Mouse (Mus musculus) neural tube, embryonic 12.5 days (tissue): ENCODE measurements at regions not wholly inside any gene's neighbourhood (a gene's known extent, or its start where the extent isn't known, plus 50 kb on each side); places are given as distances from the start of the nearest gene placed in this dataset.
"Not testable (repeated sequence)": the region's sequence is repeated elsewhere in the genome, so short reads cannot be mapped to it uniquely, and the experiment has no call there.

ENCODE experiments used
- ATAC-seq: fragments of 200-750 bp; cut with Nextera tagmentation; 2 replicates; pipeline ENCODE4 v1.8.0; 2017; ENCODE audit warnings: low read depth, mild to moderate bottlenecking, moderate TSS enrichment, moderate library complexity; ENCODE audit not compliant: low FRiP score
- H3K27ac ChIP-seq: fragments of 300-500 bp; sonication (generic); 2 replicates; pipeline ENCODE4 v1.5.1; 2016
- H3K27me3 ChIP-seq: fragments of 300-500 bp; sonication (generic); replicated peaks from 2 replicates; pipeline ENCODE4 v1.6.1; 2016; ENCODE audit warnings: mild to moderate bottlenecking
- H3K36me3 ChIP-seq: fragments of 300-500 bp; sonication (generic); 2 replicates; pipeline ENCODE4 v1.6.1; 2016; ENCODE audit warnings: mild to moderate bottlenecking
- H3K4me1 ChIP-seq: fragments of 300-500 bp; sonication (generic); 2 replicates; pipeline ENCODE4 v1.6.1; 2016
- H3K4me2 ChIP-seq: fragments of 300-500 bp; sonication (generic); replicated peaks from 2 replicates; pipeline ENCODE4 v1.6.1; 2016; ENCODE audit warnings: mild to moderate bottlenecking
- H3K4me3 ChIP-seq: fragments of 300-500 bp; sonication (generic); 2 replicates; pipeline ENCODE4 v1.5.1; 2016
- H3K9ac ChIP-seq: fragments of 300-500 bp; sonication (generic); 2 replicates; pipeline ENCODE4 v1.6.1; 2016; ENCODE audit warnings: mild to moderate bottlenecking
- H3K9me3 ChIP-seq: fragments of 300-500 bp; sonication (generic); 2 replicates; pipeline ENCODE4 v1.6.1; 2016; ENCODE audit warnings: mild to moderate bottlenecking
- WGBS: fragments of 180-500 bp; shearing (Covaris S2); methylation state at CpG from one replicate; pipeline ENCODE4 v1.1.7; 2016; 5-methylcytosine and 5-hydroxymethylcytosine counted together

DNA sequence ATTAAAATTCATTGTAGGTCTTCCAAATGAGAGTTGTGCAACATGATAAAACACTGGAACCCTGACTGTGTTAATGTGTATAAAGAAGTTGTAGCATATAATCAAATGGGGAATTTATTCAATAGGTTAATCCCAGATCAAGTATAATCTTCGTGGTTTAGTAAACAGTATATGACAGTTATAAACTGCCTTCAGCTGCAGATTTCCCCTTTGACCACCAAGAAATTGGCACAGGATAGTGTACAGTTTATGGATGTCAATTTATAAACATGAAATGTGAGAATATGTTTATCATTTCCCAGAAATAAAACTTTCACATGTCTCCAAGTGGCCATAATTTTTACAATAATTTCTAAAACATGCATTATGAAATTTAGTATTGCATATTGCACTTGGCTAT, 615.3 kb upstream of the Adamts5 start:
- Histone ChIP-seq H3K9ac (no peak overlapping the region), H3K4me2 (no peak overlapping the region), H3K27ac (no peak overlapping the region), H3K9me3 (no peaks in the 10 kb centered on the region), H3K4me3 (no peak overlapping the region), H3K4me1 (no peaks in the 10 kb centered on the region), H3K27me3 (no peaks in the 10 kb centered on the region), H3K36me3 (no peaks in the 10 kb centered on the region)
- WGBS = 70% methylated on average over 1 of the region's 1 CpGs
- ATAC-seq = no peak

DNA sequence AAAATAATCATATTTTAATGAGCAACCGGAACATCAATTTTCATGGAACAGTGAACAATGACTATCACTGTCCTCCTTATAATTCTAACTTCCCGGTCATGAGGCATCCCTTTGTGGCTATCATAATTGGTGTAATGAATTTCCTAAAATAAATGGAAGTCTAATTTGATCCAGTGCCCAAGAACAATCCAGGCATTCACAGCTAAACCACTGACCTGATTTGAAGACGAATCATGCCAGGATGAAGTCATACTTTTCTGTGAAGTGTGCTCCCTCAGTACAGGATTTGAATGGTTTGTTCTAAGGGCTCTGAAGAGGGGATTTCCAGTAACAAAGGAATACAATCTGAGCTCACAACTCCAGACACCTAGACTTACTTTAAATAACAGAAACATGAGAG, 614.5 kb upstream of the Adamts5 start:
- H3K36me3 ChIP-seq = no peaks in the 10 kb centered on the region
- H3K27ac ChIP-seq = no peak overlapping the region
- H3K27me3 ChIP-seq = no peaks in the 10 kb centered on the region
- no peak overlapping the region for H3K9ac ChIP-seq
- WGBS = 56% methylated on average over 3 of the region's 3 CpGs
- H3K4me1 ChIP-seq = no peaks in the 10 kb centered on the region
- H3K4me2 ChIP-seq = no peak overlapping the region
- ATAC-seq = no peak
- H3K4me3 ChIP-seq = no peak overlapping the region
- no peaks in the 10 kb centered on the region for H3K9me3 ChIP-seq

DNA sequence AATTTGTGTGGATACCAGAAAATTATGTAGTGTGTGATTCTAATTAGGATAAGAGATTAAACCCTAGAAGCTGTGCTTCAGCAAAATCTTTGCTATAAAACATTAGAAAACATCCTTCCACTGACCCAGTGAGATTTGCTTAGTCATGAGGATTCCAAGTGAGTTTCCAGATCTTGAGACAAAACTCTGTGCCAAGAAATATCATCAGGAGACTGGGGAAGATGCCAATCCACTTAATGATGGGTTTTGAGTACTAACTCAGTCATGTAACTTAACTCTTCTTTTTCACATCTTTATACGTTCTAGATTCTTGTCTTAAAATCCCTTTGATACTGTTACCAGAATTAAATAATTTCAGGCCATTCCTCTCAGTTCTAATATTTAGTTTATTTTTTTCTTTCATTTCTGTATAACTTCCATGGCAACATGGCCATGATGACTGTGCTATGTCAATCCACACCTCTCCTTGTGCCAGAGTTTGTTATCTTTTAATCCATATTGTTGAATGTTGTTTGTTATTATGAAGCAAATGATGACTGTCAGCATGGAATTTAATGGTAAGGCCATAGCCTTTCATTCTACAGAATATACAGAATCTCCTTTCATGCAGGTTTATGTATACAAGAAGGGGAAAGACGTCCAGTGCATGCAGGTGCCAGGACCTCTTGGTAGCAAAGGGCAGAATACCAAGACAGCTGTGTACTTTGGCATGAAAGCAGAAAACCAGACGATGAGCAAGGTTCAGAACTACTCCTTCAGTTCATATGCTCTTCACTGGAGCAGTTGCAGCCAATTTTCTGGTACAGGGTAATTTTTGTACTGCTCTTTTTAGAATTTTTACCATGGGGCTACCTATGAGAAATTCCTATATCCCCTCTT, 599.7 kb upstream of the Adamts5 start:
- Histone ChIP-seq H3K9me3 (no peaks in the 10 kb centered on the region), H3K9ac (no peak overlapping the region), H3K4me3 (no peak overlapping the region), H3K36me3 (no peaks in the 10 kb centered on the region), H3K27ac (no peak overlapping the region), H3K4me2 (no peak overlapping the region), H3K27me3 (no peaks in the 10 kb centered on the region), H3K4me1 (no peaks in the 10 kb centered on the region)
- ATAC-seq = no peak
- WGBS = 70% methylated on average over 3 of the region's 3 CpGs

DNA sequence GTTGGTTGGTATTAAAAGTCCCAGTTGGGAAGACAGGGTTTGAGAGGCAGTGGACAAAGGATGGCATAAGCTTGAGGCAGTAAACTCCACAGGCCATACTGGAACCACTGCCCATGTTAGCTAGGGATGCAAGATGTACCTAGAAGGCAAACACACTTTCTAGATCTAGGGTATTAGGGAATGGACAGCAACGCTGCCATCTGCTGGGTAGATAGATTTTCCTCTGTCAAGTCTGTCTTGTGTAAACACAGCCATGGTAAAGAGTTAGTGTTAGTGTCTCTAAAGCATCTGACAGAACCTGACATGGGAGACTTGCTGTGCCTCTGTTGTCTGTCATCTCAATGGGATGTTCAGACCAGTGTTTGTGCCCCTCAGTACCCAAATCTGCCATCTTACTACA, 573.5 kb upstream of the Adamts5 start:
- ATAC-seq = no peak
- Histone ChIP-seq H3K9me3 (no peaks in the 10 kb centered on the region), H3K27me3 (no peaks in the 10 kb centered on the region), H3K4me2 (no peak overlapping the region), H3K4me1 (no peaks in the 10 kb centered on the region), H3K9ac (no peak overlapping the region), H3K4me3 (no peak overlapping the region), H3K27ac (no peak overlapping the region), H3K36me3 (no peaks in the 10 kb centered on the region)
- WGBS = 63% methylated on average over 1 of the region's 1 CpGs

DNA sequence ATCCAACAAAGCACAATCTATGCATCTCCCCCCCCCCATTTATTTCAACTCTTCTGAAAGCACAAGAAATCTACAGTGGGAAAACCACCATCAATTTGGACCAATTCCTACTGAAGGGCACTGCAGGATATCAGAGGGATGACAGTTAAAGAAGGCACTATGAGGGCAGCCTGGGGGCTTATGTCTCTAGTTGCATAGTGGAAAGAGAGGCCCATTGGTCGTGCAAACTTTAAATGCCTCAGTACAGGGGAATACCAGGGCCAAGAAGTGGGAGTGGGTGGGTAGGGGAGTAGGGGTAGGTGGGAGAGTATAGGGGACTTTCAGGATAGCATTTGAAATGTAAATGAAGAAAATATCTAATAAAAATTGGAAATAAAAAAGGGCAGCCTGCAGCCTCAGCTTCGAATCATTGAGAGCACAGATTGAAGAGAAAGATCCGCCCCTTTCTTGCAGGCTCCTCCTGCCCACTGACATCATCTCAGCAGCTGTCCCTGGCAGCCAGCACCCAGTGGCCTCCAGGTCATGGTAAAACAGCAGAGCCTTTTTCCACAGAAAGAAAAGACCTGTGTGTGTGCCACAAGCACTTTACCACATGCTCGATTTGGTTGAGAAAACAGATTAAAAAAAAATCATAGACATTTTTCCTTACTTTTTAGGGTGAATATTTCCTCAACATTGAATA, 571.6 kb upstream of the Adamts5 start:
- 53% methylated on average over 4 of the region's 4 CpGs for WGBS
- Histone ChIP-seq H3K9ac (no peak overlapping the region), H3K9me3 (no peaks in the 10 kb centered on the region), H3K27ac (no peak overlapping the region), H3K36me3 (no peaks in the 10 kb centered on the region), H3K27me3 (no peaks in the 10 kb centered on the region), H3K4me2 (no peak overlapping the region), H3K4me1 (no peaks in the 10 kb centered on the region), H3K4me3 (no peak overlapping the region)
- 0 out of 2 replicates have a peak, but pooled peaks have one; percentile 48 for ATAC-seq

DNA sequence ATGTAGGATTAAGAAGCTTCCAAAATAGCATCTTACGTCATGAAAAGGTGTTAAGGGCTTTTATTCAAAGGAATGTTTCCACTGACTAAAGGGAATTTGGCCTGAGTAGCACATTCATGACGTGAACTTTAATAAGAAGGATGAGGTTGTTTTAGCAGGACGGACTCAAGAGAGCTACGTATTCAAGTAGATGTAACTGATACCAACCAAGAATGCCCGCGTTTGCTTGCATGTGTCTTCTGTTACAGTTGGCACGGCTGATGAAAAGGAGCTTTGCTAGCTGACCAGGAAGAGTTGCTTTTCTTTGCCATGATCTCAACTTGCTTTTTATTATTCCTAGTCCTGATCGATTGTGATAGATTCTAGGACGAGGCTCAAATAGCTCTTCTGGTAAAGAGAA, 559.4 kb upstream of the Adamts5 start:
- Histone ChIP-seq H3K9me3 (no peaks in the 10 kb centered on the region), H3K4me2 (no peak overlapping the region), H3K4me1 (no peaks in the 10 kb centered on the region), H3K27me3 (no peaks in the 10 kb centered on the region), H3K4me3 (no peak overlapping the region), H3K9ac (no peak overlapping the region), H3K36me3 (no peaks in the 10 kb centered on the region), H3K27ac (no peak overlapping the region)
- 87% methylated on average over 9 of the region's 9 CpGs for WGBS
- ATAC-seq = no peak

DNA sequence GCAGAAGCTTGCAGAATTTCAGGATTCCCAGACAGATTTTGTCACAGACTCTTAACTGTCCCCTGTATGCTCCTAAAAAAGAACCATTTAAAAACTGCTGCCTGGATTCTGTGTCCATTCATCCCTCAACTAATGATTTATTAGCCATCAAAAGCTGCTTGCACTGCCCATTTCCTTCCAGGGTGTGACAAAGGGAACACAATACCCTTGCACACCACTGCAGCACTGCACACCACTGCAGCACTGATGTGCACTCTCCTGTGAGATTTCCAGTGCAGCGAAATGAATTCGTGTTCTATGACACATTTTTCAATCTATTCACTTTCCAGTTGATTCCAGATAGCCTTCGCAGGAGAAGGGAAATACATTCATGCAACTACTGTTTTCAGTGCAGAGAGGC, 555.0 kb upstream of the Adamts5 start:
- H3K27me3 ChIP-seq = no peaks in the 10 kb centered on the region
- no peaks in the 10 kb centered on the region for H3K4me1 ChIP-seq
- WGBS = 78% methylated on average over 3 of the region's 3 CpGs
- H3K9ac ChIP-seq = no peak overlapping the region
- H3K9me3 ChIP-seq = no peaks in the 10 kb centered on the region
- H3K4me2 ChIP-seq = no peak overlapping the region
- no peaks in the 10 kb centered on the region for H3K36me3 ChIP-seq
- H3K4me3 ChIP-seq = no peak overlapping the region
- ATAC-seq = no peak
- no peak overlapping the region for H3K27ac ChIP-seq

DNA sequence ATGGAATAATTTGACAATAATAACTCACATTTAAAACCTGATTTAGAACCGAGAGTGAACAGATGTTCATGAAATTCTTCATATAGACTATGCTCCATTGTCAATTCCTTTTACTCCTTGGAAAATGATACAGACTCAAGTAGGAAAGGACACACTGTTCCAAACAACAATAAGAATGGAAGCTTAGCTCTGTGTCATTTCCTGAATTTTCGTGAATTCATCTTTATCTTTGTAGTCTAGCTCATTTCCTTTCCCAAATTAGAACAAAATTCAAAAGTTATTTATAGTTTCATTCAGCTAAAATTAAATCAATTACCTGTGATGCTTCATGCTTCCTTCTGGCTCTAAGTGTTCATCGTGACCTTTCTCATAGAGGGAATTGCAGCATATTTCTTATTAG, 553.2 kb upstream of the Adamts5 start:
- H3K4me1 ChIP-seq = no peaks in the 10 kb centered on the region

DNA sequence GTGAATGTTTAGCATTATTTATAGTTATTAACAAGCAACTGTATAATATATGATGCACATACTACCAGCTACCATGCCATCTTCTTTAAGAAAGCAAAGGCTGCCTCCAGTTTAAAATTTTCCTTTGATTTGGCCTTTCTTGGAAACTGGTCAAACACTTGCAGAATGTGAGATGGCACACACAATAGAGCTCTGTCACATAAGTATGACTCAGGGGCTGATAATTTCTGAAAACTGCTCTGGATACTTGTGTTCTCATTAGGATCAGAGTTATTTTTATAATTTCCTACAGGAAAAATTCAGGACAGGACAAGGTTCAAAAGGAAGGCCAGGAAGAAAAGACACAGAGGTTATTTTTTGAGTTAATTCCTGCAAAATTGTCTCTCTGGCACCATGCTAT, 552.4 kb upstream of the Adamts5 start:
- Histone ChIP-seq H3K4me2 (no peak overlapping the region), H3K4me3 (no peak overlapping the region), H3K36me3 (no peaks in the 10 kb centered on the region), H3K27me3 (no peaks in the 10 kb centered on the region), H3K9me3 (no peaks in the 10 kb centered on the region), H3K27ac (no peak overlapping the region), H3K9ac (no peak overlapping the region), H3K4me1 (no peaks in the 10 kb centered on the region)
- no peak for ATAC-seq

More for the DNA sequence above, 553.2 kb upstream of the Adamts5 start:
- Histone ChIP-seq H3K27ac (no peak overlapping the region), H3K27me3 (no peaks in the 10 kb centered on the region), H3K4me3 (no peak overlapping the region), H3K9ac (no peak overlapping the region), H3K9me3 (no peaks in the 10 kb centered on the region), H3K4me2 (no peak overlapping the region), H3K36me3 (no peaks in the 10 kb centered on the region)
- 79% methylated on average over 3 of the region's 3 CpGs for WGBS
- no peak for ATAC-seq

DNA sequence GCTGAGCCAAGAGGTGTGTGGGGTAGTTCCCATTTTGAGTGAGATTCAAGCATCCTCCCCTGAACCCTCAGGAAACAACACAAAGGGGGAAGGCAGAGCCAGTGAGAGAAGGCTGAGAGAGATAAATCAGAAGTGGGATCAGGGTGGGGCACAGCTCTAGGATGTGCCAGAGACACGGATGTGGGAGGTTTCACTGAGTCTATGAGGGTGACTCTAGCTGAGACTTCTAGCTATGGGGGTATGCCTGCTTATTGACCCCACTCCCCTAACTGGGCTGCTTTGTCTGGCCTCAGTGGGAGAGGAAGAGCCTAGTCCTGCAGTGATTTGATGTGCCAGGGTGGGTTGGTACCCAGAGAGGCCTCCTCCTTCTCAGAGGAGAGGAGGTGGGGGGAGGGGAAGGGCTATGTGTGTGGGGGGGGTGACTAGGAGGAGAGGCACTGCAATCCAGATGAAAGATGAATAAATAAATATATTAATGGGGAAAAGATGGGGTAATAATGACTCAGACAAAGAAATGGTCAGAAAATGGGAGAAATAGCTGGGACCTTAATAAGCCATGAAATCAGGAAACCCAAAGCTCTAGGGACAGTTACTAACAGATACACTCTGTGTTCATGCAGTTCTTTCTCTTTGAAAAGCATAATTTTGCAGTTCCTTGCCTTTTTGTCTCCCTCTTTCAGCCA, 547.0 kb upstream of the Adamts5 start:
- Histone ChIP-seq H3K9ac (no peak overlapping the region), H3K27ac (no peak overlapping the region), H3K4me2 (no peak overlapping the region), H3K27me3 (no peaks in the 10 kb centered on the region), H3K4me1 (no peaks in the 10 kb centered on the region; the same call in 1 of the 2 replicates), H3K36me3 (no peaks in the 10 kb centered on the region), H3K4me3 (no peak overlapping the region), H3K9me3 (no peaks in the 10 kb centered on the region)
- no peak for ATAC-seq
- 35% methylated on average over 1 of the region's 1 CpGs for WGBS

DNA sequence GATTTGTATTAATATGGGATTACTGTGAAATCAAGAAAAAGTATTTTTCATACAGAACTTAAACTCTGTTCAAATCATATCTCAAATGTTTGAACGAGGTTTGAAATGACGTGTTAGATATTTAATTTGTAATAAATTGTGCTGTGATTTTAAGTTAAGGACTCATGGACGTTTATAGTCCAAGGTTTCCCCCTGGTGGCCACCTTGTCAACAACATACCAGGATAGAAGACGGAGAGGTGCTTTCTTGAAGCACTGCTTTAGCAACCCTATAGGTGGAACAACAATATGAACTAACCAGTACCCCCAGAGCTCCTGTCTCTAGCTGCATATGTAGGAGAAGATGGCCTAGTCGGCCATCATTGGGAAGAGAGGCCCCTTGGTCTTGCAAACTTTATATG, 517.8 kb upstream of the Adamts5 start:
- peak; percentile 61; the same call in 1 of the 2 replicates for ATAC-seq

DNA sequence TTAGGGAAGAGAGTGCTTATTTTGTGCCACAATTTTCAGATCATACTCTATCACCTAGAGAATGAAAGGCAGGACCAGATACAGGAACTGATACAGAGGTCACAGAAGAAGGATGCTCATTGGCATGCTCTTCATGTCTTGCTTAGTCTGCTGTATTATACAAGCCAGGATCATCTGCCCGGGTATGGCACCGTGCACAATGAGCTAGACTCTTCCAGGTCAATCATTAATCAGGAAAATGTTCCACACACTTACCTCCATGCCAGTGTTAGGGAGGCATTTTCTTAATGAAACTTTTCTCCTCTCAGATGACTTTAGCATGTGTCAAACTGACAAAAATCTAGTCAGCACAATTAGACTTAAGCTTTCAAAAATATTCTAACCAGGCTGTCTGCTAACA, 502.7 kb upstream of the Adamts5 start:
- WGBS = 82% methylated on average over 2 of the region's 2 CpGs
- Histone ChIP-seq H3K27ac (no peak overlapping the region), H3K4me1 (no peaks in the 10 kb centered on the region), H3K36me3 (no peaks in the 10 kb centered on the region), H3K4me3 (no peak overlapping the region), H3K27me3 (no peaks in the 10 kb centered on the region), H3K9ac (no peak overlapping the region), H3K9me3 (no peaks in the 10 kb centered on the region), H3K4me2 (no peak overlapping the region)
- no peak for ATAC-seq

More for the DNA sequence above, 517.8 kb upstream of the Adamts5 start:
- not testable (repeated sequence) for H3K4me2 ChIP-seq, H3K4me3 ChIP-seq, H3K27me3 ChIP-seq, H3K9ac ChIP-seq, H3K9me3 ChIP-seq, H3K36me3 ChIP-seq, H3K27ac ChIP-seq, H3K4me1 ChIP-seq
- WGBS = 15% methylated on average over 5 of the region's 5 CpGs
